Mouse (Mus musculus): ENCODE data around the gene Gm20388.
A peak's percentile ranks its signal among the peaks of the same experiment; 100 is the strongest.

Gene Gm20388

DNA sequence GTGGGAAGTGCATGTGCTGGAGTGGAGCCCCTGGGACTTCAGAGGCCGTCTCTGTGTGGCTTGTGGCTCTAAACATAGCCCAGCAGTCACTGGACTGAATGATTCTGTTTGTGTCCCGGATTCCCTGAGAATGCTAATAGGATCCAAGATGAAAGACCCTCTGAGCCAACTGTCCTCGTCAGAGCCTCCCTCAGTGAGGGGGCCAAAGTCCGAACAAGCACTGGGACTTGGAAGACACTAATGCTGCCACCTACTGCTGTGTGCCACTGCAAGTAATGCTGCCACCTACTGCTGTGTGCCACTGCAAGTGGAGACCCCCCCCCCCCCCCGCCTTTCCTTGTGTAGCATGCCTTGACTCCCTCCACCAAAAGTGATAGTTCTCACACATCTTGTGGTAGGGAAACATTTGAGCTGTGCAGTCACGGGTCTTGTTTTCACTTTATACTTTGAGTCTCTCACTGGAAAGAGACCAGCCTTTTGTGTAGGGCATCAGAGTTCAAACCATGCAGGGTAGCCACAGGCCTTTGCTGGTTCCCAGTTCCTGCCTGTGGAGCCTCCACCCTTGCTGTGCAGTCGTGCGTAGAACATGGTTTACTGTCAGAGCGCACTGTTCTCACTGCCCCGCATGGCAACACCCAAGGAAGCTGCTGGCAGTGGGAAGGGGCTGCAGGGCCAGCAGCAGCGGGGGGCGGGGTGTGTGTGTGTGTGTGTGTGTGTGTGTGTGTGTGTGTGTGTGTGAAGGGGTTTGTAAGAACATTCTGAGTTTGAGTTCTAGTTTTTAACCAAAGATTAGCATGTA, 3187.3 kb downstream of the Gm20388 start:
- no peak for DNase-seq (ENCODE audit: extremely low read depth, insufficient read length, low spot score)

DNA sequence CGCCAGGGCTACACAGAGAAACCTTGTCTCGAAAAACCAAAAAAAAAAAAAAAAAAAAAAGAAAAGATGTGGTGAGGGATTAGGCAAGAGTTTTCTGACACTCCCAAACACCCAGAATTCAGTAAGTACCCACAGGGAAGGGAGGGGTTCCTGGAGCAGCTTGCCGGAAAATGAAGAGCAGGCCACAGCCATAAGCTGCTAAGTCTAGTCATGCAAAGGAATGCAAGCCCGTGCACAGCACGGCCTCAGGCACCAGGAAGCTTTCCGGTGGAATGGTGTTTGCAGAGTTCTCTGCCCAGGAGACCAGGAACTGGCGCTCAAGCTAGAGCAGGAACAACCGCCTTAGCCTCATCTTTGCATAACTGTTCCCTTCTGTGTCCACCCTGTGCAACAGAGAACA, 3189.6 kb downstream of the Gm20388 start:
- DNase-seq (ENCODE audit: extremely low read depth, insufficient read length, low spot score), result peak; percentile 77

DNA sequence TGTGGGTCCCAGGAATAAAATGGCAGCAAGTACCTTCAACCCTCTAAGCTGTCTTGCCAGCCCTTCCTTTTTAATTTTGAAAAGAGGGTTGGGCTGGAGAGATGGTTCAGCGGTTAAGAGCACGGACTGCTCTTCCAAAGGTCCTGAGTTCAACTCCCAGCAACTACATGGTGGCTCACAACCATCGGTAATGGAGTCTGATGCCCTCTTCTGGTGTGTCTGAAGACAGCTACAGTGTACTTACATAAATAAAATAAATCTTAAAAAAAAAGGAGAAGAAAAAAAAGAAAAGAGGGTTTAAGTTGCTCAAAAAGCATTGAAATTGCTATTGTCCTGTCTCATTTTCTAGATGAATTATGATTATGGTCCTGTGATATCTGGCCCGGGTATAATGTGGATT, 3190.6 kb downstream of the Gm20388 start:
- DNase-seq (ENCODE audit: extremely low read depth, insufficient read length, low spot score), result no peak

DNA sequence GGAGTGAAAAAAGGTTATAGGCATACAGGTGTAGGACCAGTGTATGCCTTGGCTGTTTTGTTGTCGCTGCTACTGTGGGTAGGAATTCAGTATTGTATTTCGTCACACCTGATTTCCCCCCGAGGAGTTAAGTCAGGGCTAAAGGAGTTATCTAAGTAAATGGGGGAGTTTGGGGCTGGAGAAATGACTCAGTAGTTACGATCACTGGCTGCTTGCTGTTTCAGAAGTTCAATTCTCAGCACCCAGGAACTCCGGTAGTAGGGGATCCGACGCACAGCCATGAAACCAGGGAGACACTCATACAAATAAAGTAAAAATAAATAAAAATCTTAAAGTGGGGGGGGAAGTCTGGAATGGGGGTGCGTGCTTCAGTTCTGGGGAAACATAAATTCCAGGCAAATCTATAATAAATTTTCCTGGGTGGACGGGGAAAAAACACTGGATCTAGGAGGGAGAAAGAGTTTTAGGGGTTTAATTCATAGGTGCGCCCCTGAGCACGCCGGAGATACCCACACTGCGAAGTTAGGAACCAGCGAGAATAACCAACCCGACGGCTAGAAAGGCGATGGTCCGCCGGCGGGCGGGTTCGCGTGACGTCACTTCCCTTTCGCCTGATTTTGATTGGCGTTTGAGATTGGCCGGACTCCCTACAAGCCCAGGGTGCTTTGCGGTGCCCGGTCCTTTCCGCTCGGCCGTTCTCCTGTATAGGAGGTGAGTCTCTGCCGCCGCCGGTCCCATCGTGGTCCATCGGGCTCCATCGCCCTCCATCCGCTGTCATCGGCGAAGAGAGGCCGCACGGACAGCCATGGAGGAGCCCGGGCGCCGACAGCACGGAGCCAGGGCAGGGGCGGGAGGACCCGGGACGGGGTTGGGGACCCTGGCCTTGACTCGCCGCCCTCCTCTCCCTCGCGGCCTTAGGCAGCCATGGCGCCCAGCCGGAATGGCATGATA, 3191.4 kb downstream of the Gm20388 start, which contains the start of gene Rpl13:
Gene Rpl13 (plus strand): TSS at position 616 of the 951 bp plus-strand sequence.
- peak; percentile 95 for DNase-seq (ENCODE audit: extremely low read depth, insufficient read length, low spot score)

DNA sequence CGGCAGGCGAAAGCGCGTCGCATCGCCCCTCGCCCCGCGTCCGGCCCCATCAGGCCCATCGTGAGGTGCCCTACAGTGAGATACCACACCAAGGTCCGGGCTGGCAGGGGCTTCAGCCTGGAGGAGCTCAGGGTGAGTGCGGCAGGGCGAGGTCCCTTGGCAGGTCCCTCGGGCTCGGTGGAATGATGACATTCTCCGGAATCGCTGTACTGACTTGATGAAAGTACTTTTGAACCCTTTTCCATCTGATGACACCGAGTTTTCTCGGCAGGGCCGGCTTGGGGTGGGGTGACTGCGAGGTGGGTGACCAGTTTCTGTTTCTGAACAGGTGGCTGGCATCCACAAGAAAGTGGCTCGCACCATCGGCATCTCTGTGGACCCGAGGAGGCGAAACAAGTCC, 3192.2 kb downstream of the Gm20388 start:
- peak; percentile 48 for DNase-seq (ENCODE audit: extremely low read depth, insufficient read length, low spot score)

DNA sequence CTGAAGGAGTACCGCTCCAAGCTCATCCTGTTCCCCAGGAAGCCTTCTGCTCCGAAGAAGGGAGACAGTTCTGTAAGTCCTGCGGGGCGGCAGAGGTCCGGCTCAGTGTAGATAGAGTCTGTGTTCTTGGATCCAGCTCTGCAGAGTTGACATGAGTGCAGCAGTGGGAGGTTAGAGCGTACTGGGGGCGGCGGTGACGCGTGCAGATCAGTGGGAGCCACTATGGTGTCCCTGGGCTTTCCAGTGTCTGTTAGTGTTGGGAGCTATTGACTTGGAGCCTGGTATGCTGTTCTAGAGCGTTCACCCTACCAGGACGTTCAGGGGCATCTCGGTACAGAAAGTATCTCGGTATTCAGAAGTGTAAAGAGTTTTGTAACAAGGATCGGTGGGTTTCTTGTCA, 3192.6 kb downstream of the Gm20388 start:
- peak; percentile 30 for DNase-seq (ENCODE audit: extremely low read depth, insufficient read length, low spot score)

DNA sequence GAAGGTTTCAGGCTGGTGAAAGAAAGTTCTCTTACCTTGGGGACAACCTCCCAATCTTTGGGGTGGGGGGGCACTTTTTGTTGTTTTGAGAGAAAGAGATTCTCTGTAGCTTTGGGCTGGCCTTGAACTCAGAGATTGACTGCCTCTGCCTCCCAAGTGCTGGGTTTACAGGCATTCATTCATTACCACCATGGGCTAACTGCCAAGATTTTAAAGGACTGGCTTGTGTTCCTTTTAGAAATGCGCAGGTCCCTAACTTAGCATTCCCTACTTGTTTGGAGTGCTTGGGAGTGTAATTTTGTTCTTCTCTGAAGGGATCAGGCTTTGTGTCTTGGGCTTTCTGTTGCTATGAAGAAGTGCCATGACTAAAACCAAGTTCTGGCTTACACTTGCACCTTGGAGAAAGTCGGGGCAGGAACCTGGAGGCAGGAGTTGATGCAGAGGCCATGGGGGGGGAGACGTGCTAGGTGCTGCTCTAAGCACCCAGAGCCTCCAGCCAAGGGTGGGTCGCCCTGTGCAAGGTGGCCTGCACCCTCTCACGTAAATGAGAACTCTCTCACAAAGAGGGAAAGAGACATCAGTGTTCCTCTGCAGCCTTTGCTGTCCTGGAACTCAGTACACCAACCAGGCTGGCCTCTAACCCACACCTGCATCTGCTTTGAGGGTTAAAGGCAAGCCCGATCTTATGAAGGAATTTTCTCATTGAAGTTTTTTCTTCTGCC, 3193.6 kb downstream of the Gm20388 start:
- peak; percentile 28 for DNase-seq (ENCODE audit: extremely low read depth, insufficient read length, low spot score)

DNA sequence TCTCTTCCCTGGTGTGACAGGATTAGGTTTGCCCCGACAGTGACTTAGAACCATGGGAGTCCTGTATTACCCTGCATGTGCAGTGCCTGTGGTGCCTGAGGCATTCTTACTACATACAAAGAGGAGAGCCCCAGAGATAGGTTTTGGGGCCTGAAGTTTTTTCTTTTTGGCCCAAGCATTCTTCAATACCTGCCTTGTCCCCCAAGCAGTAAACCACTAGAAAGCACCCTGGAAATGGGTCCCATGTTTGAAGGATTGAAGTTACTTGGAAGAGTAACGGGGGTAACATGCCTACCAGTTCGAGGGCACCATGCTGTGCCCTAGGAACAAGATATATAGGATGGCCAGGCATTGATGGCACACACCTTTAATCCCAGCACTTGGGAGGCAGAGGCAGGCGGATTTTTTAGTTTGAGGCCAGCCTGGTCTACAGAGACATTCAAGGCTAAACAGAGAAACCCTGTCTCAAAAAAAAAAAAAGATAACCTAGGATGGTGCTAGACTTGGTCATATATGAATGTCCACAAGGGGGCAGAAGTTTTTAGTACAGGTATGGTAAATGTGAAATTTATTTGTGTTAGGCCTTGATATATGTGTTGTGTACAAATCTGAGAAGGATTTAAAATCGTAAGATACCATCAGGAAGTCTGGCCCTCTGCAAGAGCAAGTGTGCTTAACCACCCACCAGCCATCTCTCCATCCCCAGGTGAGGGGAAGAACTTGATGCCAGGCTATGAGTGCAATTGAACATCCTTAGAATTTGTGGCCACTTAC, 3195.1 kb downstream of the Gm20388 start:
- peak; percentile 46 for DNase-seq (ENCODE audit: extremely low read depth, insufficient read length, low spot score)

DNA sequence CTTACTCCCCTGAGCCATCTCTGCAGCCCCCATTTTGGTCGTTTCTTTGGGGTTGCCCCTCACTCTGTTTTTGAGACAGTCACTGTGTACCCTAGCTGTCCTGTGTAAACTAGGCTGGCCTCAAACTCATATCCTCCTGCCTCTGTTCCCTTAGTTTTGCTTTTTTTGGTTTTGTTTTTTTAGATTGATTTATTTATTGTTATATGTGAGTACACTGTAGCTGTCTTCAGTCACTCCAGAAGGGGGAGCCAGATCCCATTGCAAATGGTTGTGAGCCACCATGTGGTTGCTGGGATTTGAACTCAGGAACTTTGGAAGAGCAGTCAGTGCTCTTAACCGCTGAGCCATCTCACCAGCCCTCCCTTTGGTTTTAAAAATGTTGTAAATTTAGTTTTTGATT, 3195.9 kb downstream of the Gm20388 start:
- DNase-seq (ENCODE audit: extremely low read depth, insufficient read length, low spot score), result peak; percentile 42

DNA sequence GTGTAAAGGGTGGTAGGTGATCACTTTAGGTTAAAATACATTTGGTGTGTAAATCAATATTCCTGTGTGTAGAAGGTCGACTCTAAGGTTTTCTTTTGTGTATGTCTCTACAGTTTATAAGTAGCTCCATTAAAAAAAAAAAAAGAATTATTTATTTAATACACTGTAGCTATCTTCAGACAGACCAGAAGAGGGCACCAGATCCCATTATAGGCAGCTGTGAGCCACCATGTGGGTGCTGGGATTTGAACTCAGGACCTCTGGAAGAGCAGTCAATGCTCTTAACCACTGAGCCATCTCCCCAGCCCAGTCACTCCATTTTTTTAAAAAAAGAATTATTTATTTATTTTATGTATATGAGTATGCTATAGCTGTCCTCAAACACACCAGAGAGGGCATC, 3197.4 kb downstream of the Gm20388 start:
- DNase-seq (ENCODE audit: extremely low read depth, insufficient read length, low spot score), result no peak

DNA sequence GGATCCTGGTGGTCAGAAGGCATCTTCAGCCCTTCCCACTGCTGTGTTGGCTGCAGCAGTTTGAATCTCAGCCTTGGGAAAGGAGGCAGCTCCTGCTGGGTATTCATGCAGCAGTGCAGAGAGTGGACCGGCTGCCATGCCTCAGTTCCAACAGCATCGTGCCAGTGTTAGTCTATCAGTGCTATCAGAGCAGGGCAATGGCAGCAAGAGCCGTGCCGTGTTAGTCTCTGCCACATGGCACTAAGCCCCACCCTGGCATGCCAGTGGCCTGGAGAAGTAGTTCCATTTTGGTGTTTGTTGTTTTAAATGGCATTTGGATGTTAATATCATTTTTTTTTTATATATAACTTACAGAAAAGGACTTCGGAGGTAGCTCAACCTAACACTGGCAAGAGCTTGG, 3198.3 kb downstream of the Gm20388 start:
- DNase-seq (ENCODE audit: extremely low read depth, insufficient read length, low spot score), result no peak

DNA sequence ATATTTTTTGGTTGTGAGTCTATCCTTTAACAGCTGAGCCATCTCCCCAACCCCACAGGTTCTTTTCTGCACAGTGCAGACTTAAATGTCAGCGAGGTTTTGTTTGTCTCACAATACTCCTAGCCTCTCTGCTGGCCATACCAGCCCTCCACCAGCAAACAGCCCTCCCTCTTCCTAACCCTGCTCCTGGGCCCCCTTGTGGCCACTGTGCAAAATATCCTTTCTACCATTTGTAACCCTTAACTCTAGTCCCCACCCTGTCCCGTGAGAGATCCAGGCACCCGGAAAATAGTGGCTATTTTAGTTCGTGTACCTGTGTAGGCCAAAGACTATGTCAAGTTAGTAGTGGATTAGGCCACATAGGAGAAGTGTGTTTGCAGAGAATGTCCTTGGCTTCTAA, 3200.0 kb downstream of the Gm20388 start:
- no peak for DNase-seq (ENCODE audit: extremely low read depth, insufficient read length, low spot score)

DNA sequence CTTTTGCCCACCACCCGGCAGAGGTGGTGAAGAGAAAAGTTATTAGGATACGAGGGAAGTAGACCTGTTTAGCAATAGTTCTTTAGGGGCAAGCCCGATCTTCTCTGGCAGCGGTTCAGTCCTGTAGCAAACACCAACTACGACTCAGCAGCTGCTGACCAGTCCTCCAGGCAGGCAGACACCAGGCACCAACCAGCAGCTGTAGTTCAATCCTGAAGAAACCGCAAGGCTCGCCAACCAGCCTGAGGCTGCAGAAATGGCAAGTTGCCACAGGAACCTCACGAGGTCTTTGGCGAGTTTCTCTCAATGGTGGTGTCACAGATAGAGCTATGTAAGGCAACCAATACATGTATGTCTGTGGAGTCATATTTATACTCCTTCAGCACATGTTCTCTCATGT, 3202.3 kb downstream of the Gm20388 start:
- peak; percentile 58 for DNase-seq (ENCODE audit: extremely low read depth, insufficient read length, low spot score)

DNA sequence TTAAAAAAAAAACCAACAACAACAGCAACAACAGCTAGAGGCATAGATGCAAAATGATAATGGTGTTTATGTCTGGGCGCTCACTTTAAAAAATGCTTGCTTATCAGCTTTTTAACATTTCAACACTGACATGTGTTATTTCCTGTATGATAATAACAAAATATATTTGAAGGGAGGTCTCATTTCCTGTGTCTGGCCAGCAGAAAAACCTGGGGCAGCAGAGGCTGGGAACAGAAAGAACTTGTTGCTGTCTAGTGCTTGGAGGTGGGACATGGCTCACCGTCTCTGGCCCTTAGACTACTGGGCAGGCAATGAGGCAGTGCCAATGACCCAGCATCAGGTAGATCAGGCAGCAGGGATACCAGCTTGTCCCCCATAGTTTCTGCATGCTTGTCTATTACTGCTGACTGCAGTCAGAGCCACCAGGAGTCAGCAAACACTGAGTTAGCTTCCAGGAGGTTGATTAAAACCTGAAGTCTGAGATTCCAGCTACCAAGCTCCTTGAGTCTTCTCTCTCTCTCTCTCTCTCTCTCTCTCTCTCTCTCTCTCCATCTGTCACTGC, 3203.3 kb downstream of the Gm20388 start:
- DNase-seq (ENCODE audit: extremely low read depth, insufficient read length, low spot score), result no peak

DNA sequence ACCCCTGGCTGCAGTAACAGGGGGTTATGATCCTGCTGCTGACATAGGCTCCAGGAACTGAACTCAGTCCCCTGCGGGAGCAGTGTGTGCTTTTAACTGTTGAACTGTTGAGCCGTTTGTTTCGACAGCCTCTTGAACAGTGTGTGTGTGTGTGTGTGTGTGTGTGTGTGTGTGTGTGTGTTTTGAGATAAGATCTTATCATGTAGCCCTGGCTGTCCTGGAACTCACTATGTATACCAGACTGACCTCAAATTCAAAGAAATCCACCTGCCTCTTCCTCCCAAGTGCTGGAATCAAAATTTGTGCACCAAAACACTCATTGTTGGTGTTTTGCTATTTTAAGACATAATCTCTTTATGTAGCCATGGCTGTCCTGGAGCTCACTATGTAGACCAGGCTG, 3204.0 kb downstream of the Gm20388 start:
- DNase-seq (ENCODE audit: extremely low read depth, insufficient read length, low spot score), result no peak

DNA sequence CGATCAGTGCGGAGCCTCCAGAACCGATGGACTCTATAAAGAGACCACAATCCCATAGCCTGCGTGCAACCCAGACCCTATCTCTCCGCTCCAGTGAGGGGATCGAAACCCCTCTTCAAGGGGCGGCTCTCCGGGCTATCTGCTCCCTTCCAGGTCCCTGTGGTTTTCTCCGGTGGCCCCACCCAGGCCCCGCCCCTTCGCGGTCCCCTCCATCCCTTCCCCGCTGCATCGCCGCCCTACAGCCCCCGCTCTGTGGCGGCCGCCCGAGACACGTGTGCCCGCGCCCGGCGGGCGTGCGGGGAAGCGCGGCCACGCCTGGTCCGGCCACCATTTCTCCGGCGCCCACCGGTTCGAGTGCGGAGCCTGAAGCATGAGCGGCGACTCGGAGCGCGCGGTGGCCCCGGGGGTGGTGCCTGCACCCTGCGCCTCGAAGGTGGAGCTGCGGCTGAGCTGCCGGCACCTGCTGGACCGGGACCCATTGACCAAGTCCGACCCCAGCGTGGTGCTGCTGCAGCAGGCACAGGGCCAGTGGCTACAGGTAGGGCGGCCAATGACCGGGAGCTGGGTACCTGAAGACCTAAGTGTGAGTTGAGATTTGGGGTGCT, 3206.6 kb downstream of the Gm20388 start, which contains the start of gene Cpne7:
Gene Cpne7 (plus strand): TSS at position 248 of the 605 bp plus-strand sequence.
- no peak for DNase-seq (ENCODE audit: extremely low read depth, insufficient read length, low spot score)

DNA sequence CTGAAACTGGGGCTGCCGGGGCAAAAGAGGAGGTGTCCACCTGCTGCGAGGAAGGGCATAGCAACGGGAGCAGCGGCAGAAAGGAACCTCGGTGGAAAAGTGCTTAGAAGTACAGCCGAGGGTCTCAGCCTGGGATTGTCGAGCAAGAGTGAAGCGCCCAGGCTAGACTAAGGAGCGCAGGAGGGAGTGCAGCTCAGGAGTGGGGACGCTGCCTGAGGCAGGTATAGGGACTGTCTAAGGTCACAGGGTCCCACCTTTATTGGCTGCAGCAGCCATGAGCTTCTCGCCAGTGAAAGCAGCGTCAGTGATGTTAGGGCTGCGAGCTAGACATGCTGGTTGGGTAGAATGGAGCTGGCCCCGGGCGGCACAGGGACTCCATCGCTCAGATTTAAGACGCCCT, 3207.1 kb downstream of the Gm20388 start:
- DNase-seq (ENCODE audit: extremely low read depth, insufficient read length, low spot score), result no peak

DNA sequence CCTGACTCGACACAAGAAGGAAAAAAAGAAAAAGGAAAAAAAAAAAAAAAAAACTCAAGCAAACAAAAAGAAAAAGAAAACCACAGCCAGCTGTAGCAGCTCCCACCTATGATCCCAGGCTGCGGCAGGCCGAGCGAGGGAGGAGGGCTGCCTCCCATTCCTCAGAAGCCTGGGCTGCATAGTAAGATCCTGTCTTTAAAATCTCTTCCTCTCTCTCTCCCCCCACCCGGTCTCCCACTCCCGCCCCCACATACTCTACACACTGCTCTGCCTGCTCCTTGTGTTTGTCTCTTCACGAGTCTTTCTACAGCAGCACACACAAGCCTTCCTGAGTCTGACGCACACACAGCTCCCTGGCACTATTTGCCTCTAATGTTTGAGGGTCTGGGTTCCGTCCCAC, 3211.4 kb downstream of the Gm20388 start:
- DNase-seq (ENCODE audit: extremely low read depth, insufficient read length, low spot score), result no peak

DNA sequence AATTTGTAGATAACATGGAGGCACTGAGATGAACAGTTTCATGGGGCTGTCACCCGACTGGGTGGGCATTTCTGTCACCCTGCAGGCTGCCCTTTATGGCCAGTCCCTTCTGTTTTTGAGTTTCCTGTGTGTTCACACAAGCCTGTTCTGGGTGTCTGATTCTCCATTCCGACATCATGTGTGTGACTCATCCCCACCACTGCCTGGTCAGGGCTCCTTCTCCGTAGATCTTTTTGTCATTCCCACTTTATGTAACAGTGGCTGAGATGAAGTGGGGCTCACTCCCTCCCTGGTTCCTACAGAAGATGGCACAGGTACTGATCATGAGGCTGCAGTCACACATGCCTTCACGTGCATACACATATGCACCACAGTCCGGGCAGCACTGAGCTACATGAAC, 3212.0 kb downstream of the Gm20388 start:
- DNase-seq (ENCODE audit: extremely low read depth, insufficient read length, low spot score), result no peak

Measured in 3134 (cell line).